ENCODE assay signal across 9 mouse cellular contexts in the genomic region with DNA sequence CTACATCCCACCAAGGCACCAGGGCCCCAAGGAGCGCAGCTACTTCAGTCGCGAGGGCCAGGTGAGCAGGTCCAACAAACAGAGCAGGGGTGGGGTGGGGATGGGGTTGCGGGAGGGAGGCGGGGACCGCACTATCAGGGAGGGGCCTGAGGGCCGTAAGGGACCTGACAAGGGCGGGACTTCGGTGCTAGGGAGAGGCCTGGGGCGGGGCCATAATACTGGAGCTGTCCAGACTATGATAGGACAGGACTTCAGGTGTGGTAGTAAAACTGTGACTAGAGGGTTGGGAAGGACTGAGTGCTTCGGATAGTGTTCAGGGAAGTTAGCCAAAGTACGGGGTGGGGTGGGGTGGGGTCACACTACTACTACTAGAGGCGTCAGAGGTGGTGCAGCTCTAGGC. TPM values are rescaled to one million over a fixed set of nuclear protein-coding genes. Genes with fewer than 3 reads are reported as not detected.
A peak's percentile ranks its signal among the peaks of the same experiment; 100 is the strongest.
DNase-seq lines count a peak whose midpoint lies in the region; ATAC-seq lines count a peak whose summit lies in the region.
"Had no signal": no experiment of that assay in that cellular context is flagged by ENCODE, and none has a peak within 500 bp of the region (broad histone marks: within the 10 kb centered on the region; RNA-seq: fewer than 3 reads in every experiment).

No protein-coding gene starts in this region.

- 0 out of 2 replicates have a peak, but pooled peaks cover 4% of the 10 kb centered on the region for H3K9me3 ChIP-seq in heart, embryonic 12.5 days (replicated peaks)
- H3K9me3 ChIP-seq in intestine, embryonic 16.5 days (ENCODE audit: control insufficient read depth, low read length): no peaks in the 10 kb centered on the region

- no peak for DNase-seq in heart, postnatal 14 days
- peak; percentile 24 for DNase-seq in c-Kit-positive CD71-positive TER-119-positive erythroid progenitor cells, embryonic 14.5 days (ENCODE audit: low spot score)
- no peak for DNase-seq in T-cell, adult 2 months (ENCODE audit: low spot score)
- DNase-seq in left cerebral cortex, postnatal 4 days: no peak
- DNase-seq in natural killer cell, adult 2 months (ENCODE audit: low spot score in 2 of 2): no peak
- DNase-seq: cerebellum, adult 9-11 months had no signal

- H3K27ac ChIP-seq in heart, embryonic 12.5 days (ENCODE audit: poor library complexity, severe bottlenecking): no peak overlapping the region
- H3K27ac ChIP-seq in intestine, embryonic 16.5 days (ENCODE audit: low read length): no peak overlapping the region

- no peak overlapping the region for H3K4me3 ChIP-seq in heart, embryonic 12.5 days
- peak overlapping the region; percentile 31 for H3K4me3 ChIP-seq in intestine, embryonic 16.5 days (ENCODE audit: low read length)

- H3K4me1 ChIP-seq in heart, embryonic 12.5 days (replicated peaks): peaks cover 11% of the 10 kb centered on the region
- H3K4me1 ChIP-seq in intestine, embryonic 16.5 days (ENCODE audit: control insufficient read depth, insufficient read depth, low read length): no peaks in the 10 kb centered on the region

- ATAC-seq in heart, embryonic 12.5 days (ENCODE audit: insufficient number of reproducible peaks, low FRiP score): peak; percentile 75
- ATAC-seq in intestine, embryonic 16.5 days: peak; percentile 97
- ATAC-seq in megakaryocyte-erythroid progenitor cell, adult 5-6 weeks (replicated peaks; ENCODE audit: low FRiP score, low TSS enrichment, poor library complexity, severe bottlenecking): peak; percentile 81

- peak overlapping the region; percentile 44 for H3K4me2 ChIP-seq in heart, embryonic 12.5 days
- H3K4me2 ChIP-seq in intestine, embryonic 16.5 days (ENCODE audit: low read depth, low read length): peak overlapping the region; percentile 50

- H3K27me3 ChIP-seq in heart, embryonic 12.5 days (replicated peaks): peaks cover 13% of the 10 kb centered on the region
- no peaks in the 10 kb centered on the region for H3K27me3 ChIP-seq in intestine, embryonic 16.5 days (replicated peaks; ENCODE audit: control insufficient read depth, insufficient read depth, low read length)

- intact Hi-C loops in heart, postnatal 14 days (cut with DNase I): no loop called here
- intact Hi-C loops in left cerebral cortex, postnatal 4 days (cut with DNase I): loop anchor here (5.0 kb wide), 1 partner anchor 885 kb away; no protein-coding TSS in a partner anchor

- H3K9ac ChIP-seq in heart, embryonic 12.5 days: no peak overlapping the region
- no peak overlapping the region for H3K9ac ChIP-seq in intestine, embryonic 16.5 days (ENCODE audit: low read depth, low read length)

- 15% methylated on average over 13 of the region's 13 CpGs for WGBS in heart, embryonic 12.5 days
- 10% methylated on average over 13 of the region's 13 CpGs for WGBS in intestine, embryonic 16.5 days

- H3K36me3 ChIP-seq in heart, embryonic 12.5 days: peaks cover 11% of the 10 kb centered on the region
- peaks cover 6% of the 10 kb centered on the region for H3K36me3 ChIP-seq in intestine, embryonic 16.5 days (ENCODE audit: control insufficient read depth, insufficient read depth, low read length)

RNA-seq across cellular contexts. Expression of gene 1700001L19Rik, which starts 0.4 kb away (rescaled TPM):
- polyA plus RNA-seq in heart, embryonic 12.5 days (2016; fragmentation: Nextera tagmentation; extraction: Ambion mirVana): 0.22 TPM in 1 of 2 replicates, not detected in the other
- total RNA-seq in heart, postnatal 14 days (2021): not detected
- polyA plus RNA-seq in intestine, embryonic 16.5 days (2015; fragmentation: Nextera tagmentation; extraction: Ambion mirVana): 0.17 and 0.45 TPM in 2 replicates
- not detected in 2 replicates for total RNA-seq in megakaryocyte-erythroid progenitor cell, adult 5-6 weeks (2014; fragmentation: Nextera tagmentation)
- not detected in 2 replicates for total RNA-seq in megakaryocyte-erythroid progenitor cell, adult 5-6 weeks (2017)
- 10 to 100 TPM; 20.5 to 24.7 TPM for total RNA-seq in left cerebral cortex, postnatal 4 days (2021)

RNA-seq across cellular contexts. Expression of gene Fastkd3, which starts 15.6 kb away (rescaled TPM):
- 20.9 and 22.1 TPM in 2 replicates for polyA plus RNA-seq in heart, embryonic 12.5 days (2016; fragmentation: Nextera tagmentation; extraction: Ambion mirVana)
- 1 to 10 TPM; 6.9 to 7.1 TPM for total RNA-seq in heart, postnatal 14 days (2021)
- 33.1 and 33.7 TPM in 2 replicates for polyA plus RNA-seq in intestine, embryonic 16.5 days (2015; fragmentation: Nextera tagmentation; extraction: Ambion mirVana)
- 20.6 and 33.8 TPM in 2 replicates for total RNA-seq in megakaryocyte-erythroid progenitor cell, adult 5-6 weeks (2014; fragmentation: Nextera tagmentation)
- 13.9 and 21.7 TPM in 2 replicates for total RNA-seq in megakaryocyte-erythroid progenitor cell, adult 5-6 weeks (2017)
- total RNA-seq in left cerebral cortex, postnatal 4 days (2021): 10 to 100 TPM; 13.3 to 13.5 TPM

RNA-seq across cellular contexts. Expression of gene Mtrr, which starts 15.7 kb away (rescaled TPM):
- 27.2 and 28.0 TPM in 2 replicates for polyA plus RNA-seq in heart, embryonic 12.5 days (2016; fragmentation: Nextera tagmentation; extraction: Ambion mirVana)
- total RNA-seq in heart, postnatal 14 days (2021): 10 to 100 TPM; 10.1 to 14.2 TPM
- 12.6 and 14.6 TPM in 2 replicates for polyA plus RNA-seq in intestine, embryonic 16.5 days (2015; fragmentation: Nextera tagmentation; extraction: Ambion mirVana)
- 30.7 and 31.3 TPM in 2 replicates for total RNA-seq in megakaryocyte-erythroid progenitor cell, adult 5-6 weeks (2014; fragmentation: Nextera tagmentation)
- 25.6 and 29.9 TPM in 2 replicates for total RNA-seq in megakaryocyte-erythroid progenitor cell, adult 5-6 weeks (2017)
- total RNA-seq in left cerebral cortex, postnatal 4 days (2021): 10 to 100 TPM; 11.7 to 12.4 TPM

Comparison
In these comparisons a context has a peak if more than half of its experiments do, and no peak if none do; other contexts are left out.
1. RNA of gene 1700001L19Rik, which starts 0.4 kb away (total RNA-seq): 20.5 to 24.7 TPM in left cerebral cortex, postnatal 4 days; not detected in heart, postnatal 14 days and not detected in megakaryocyte-erythroid progenitor cell, adult 5-6 weeks; every median in the first group is over 10 times any median in the second.
2. Peak in every context shown above with its lines, with median percentiles within 50 percentile points of each other: ATAC-seq.